Mouse (Mus musculus) kidney, adult 2 months (tissue): Measurements from ENCODE around the gene Ccdc84. TPM values are rescaled to one million over a fixed set of nuclear protein-coding genes. Genes with fewer than 3 reads are reported as not detected.

Experiments
- DNase-seq: peaks from one replicate; pipeline ENCODE4 v3.0.0; 2021
- H3K27ac ChIP-seq: fragments of 200-500 bp; 2 replicates; pipeline ENCODE4 v1.5.1; 2012; ENCODE audit warnings: low read depth, low read length, control low read depth, inconsistent platforms; ENCODE audit not compliant: insufficient read depth
- H3K27me3 ChIP-seq: fragments of 200-500 bp; replicated peaks from 2 replicates; pipeline ENCODE4 v1.6.1; 2012; ENCODE audit warnings: mild to moderate bottlenecking, moderate library complexity, low read length, inconsistent platforms; ENCODE audit not compliant: control insufficient read depth, insufficient read depth
- H3K36me3 ChIP-seq: fragments of 200-500 bp; 2 replicates; pipeline ENCODE4 v1.6.1; 2012; ENCODE audit warnings: mild to moderate bottlenecking, moderate library complexity, low read length, inconsistent platforms; ENCODE audit not compliant: control insufficient read depth, insufficient read depth
- H3K4me1 ChIP-seq: fragments of 200-500 bp; 2 replicates; pipeline ENCODE4 v1.6.1; 2011; ENCODE audit warnings: low read length; ENCODE audit not compliant: control insufficient read depth, insufficient read depth
- H3K4me3 ChIP-seq: fragments of 200-500 bp; 2 replicates; pipeline ENCODE4 v1.5.1; 2011; ENCODE audit warnings: mild to moderate bottlenecking, low read depth, low read length, control low read depth; ENCODE audit not compliant: insufficient read depth
- CTCF ChIP-seq: fragments of 200-500 bp; conservative IDR thresholded peaks from 2 replicates; pipeline ENCODE4 v1.5.1; 2011; ENCODE audit warnings: low read depth, mild to moderate bottlenecking, control low read depth, low read length, moderate library complexity, mixed read lengths; ENCODE audit not compliant: insufficient read depth, insufficient read length
- POLR2A ChIP-seq: fragments of 200-500 bp; IDR thresholded peaks from one replicate; pipeline ENCODE4 v1.6.1; 2011; ENCODE audit warnings: low read depth, low read length, control low read depth
- WGBS: fragments of 180-500 bp; shearing (Covaris S2); methylation state at CpG from one replicate; pipeline ENCODE4 v1.1.7; 2018; 5-methylcytosine and 5-hydroxymethylcytosine counted together
- polyA plus RNA-seq: library from polyadenylated mRNA; depleted of rRNA; stranded (reverse); fragments of >200 nt; gene quantifications from 2 replicates; pipeline ENCODE4 v1.2.3, GENCODE M21; 2012

Ccdc84 gene
- polyA plus RNA-seq, 1 experiment = 22.2 TPM

DNA sequence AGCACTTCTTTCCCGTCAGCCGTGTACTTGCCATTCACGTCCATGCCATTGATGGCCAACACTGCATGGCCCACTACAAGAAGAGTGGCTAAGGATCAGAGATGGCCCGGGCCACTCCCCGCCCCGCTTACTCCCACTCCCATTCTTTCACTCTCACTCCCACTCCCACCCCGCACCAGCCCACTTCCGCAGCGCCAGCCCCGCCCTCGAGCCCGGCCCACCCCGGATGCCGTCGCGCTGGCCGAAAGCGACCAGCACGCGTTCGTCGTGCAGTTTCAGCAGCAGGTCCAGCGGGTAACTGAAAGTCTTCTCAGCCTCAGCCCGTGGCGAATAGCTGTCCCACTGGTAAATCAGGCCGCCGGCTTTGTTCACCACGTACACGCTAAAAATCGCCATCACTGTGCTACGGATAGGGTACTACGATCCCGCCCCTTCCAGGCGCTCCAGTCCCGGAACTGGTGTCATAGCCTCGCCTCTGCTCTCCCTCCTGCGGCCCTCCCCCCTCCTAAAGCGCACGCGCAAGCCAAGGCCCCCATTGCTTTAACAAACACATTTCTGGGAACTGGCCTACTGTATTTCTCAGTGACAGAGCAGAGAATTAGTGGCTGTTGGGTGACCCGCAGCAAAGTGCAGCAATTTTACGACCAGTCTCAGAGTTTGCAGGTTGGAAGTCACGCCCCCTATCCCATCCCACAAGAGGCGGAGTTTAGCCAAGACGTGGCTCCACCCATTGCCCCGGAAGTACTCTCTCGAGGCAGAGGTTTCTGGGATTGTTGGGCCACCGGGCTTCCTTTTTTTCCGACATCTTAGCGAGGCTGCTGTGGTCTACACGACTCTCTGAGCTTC is 11.2 kb downstream of the Ccdc84 start, which contains the start of the genes Rps25 and Trappc4:
Gene Rps25, plus strand, starts transcription at position 234 of the 846 bp plus-strand sequence.
Gene Trappc4, minus strand, starts transcription at position 695 of the 846 bp plus-strand sequence.
- under 1% methylated on average over 51 of the region's 51 CpGs for WGBS
- TF ChIP-seq POLR2A (peak; percentile 54), CTCF (no peak)
- peaks cover 1% of the 10 kb centered on the region for H3K36me3 ChIP-seq

DNA sequence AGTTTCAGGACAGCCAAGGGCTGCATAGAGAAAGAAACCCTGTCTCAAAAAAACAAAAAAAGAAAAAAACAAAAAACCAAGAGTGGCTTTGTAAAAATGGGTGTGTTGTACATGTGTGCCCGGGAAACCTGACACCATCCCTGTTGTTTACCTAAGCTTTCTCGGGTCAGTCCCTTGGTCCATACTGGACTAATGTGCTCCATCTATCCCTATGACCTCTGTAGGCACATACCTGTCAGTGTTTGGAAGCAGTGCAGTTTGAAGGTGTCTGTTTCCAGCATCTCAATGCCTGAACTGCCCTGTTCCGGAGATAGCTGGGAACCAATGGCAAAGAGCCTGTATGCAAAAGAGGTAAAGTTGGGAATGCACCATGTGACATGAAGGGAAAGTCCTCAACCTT is 13.4 kb downstream of the Ccdc84 start:
- DNase-seq = no peak
- no peaks in the 10 kb centered on the region for H3K27me3 ChIP-seq
- H3K27ac ChIP-seq = no peak overlapping the region
- 51% methylated on average over 3 of the region's 3 CpGs for WGBS
- peaks cover 4% of the 10 kb centered on the region for H3K36me3 ChIP-seq
- no peak for TF ChIP-seq CTCF
- TF ChIP-seq POLR2A = no peak
- peaks cover 12% of the 10 kb centered on the region; the same call in 1 of the 2 replicates for H3K4me1 ChIP-seq
- H3K4me3 ChIP-seq = no peak overlapping the region

More for the DNA sequence above, 11.2 kb downstream of the Ccdc84 start, which contains the start of the genes Rps25 and Trappc4:
- DNase-seq = peak; percentile 96
- Histone ChIP-seq H3K4me3 (peak within 1 kb of the TSS; percentile 63), H3K27me3 (no peaks in the 10 kb centered on the region), H3K4me1 (peaks cover 4% of the 10 kb centered on the region; the same call in 1 of the 2 replicates), H3K27ac (peak within 1 kb of the TSS; percentile 94)

DNA sequence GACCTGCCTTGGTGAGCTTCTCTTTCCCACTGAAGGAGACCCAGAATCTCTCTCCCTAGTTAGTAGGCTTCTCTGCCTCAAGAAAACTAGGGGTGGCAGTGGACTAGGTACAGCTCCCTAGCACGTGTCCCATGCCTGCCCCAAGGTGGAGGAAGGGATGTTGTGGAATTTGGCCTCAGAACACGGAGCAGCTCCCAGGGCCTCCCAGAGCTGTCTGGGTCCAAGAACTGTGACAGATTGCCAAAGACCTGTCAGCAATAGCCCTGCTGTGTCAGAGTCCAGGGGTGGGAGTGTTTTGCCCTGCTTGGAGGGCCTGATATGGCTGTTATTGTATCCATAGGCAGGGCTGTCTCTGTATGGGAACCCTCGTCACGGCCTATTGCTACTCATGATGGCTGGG is 17.3 kb downstream of the Ccdc84 start:
- peak overlapping the region; percentile 12; the same call in 1 of the 2 replicates for H3K4me3 ChIP-seq
- peaks cover 4% of the 10 kb centered on the region; the same call in 1 of the 2 replicates for H3K36me3 ChIP-seq
- H3K27me3 ChIP-seq = no peaks in the 10 kb centered on the region
- WGBS = 35% methylated on average over 4 of the region's 4 CpGs
- 0 out of 2 replicates have a peak, but pooled peaks have one; percentile 0 for TF ChIP-seq CTCF
- TF ChIP-seq POLR2A = no peak
- H3K27ac ChIP-seq = peak overlapping the region; percentile 58
- peak; percentile 94 for DNase-seq
- H3K4me1 ChIP-seq = peaks cover 11% of the 10 kb centered on the region; the same call in 1 of the 2 replicates

DNA sequence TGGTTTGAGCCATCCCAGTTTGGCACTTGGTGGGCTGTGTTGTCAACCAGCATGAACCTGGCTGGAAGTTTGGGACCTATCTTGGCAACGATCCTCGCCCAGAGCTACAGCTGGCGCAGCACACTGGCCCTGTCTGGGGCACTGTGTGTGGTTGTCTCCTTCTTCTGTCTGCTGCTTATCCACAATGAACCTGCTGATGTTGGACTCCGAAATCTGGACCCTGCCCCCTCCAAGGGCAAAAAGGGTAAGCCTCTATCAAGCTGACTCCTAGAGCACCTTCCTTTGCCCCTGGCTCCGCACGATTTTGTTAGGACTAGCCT is 18.6 kb downstream of the Ccdc84 start:
- H3K36me3 ChIP-seq = peaks cover 4% of the 10 kb centered on the region; the same call in 1 of the 2 replicates
- peak overlapping the region; percentile 75 for H3K27ac ChIP-seq
- no peaks in the 10 kb centered on the region for H3K27me3 ChIP-seq
- WGBS = 65% methylated on average over 6 of the region's 6 CpGs
- H3K4me1 ChIP-seq = peaks cover 12% of the 10 kb centered on the region; the same call in 1 of the 2 replicates
- TF ChIP-seq CTCF = no peak
- TF ChIP-seq POLR2A = peak; percentile 58
- peak; percentile 69 for DNase-seq
- peak overlapping the region; percentile 78 for H3K4me3 ChIP-seq

DNA sequence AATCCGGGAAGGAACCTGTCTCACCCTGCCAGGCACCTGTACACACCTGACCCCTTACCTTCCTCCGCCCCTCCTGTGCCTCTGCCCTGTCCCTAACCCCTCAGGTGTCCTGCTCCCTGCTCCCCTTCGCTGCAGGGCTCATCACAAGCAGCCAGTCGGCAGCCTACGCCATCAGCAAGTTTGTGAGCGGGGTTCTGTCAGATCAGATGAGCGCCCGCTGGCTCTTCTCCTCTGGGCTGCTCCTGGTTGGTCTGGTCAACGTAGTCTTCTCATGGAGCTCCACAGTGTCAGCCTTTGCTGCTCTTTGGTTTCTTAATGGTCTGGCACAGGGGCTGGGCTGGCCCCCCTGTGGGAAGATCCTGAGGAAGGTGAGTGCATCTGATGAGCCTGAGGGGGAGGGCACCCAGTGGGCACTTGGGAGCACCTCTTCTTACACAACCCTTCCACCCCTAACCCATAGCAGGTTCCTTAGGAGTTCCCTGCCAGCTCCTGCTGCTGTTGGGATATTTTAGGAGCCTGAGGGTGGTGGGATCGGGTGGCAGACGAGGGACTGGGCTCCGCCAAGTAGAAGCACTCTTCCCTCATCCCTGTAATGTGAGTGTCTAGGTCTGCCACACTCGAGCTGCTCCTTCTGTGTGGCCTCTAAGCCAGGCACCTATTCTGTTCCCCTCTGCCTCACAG is 19.1 kb downstream of the Ccdc84 start:
- DNase-seq = no peak
- Histone ChIP-seq H3K27ac (peak overlapping the region; percentile 75), H3K4me1 (peaks cover 12% of the 10 kb centered on the region; the same call in 1 of the 2 replicates), H3K36me3 (peaks cover 4% of the 10 kb centered on the region; the same call in 1 of the 2 replicates), H3K4me3 (peak overlapping the region; percentile 78), H3K27me3 (no peaks in the 10 kb centered on the region)
- TF ChIP-seq CTCF (no peak), POLR2A (no peak)
- WGBS = 59% methylated on average over 13 of the region's 13 CpGs

DNA sequence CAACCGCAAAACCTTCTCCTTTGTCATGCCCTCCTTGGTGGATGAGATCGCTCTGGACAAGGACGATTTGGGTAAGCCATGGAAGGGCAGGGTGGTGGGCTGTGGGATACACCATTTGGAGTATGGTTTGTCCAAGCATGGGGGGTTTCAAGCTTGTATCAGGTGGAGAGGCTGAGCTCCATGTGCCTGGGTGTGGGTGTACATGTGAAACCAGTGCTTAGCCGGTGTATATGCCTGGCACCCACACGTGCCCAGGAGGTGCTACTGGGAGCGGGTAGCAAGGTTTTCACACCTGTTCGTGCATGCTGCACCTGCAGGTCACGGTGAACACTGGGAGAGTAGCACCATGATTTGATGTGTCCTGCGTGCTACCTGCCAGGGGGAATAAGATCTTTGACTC is 19.8 kb downstream of the Ccdc84 start:
- Histone ChIP-seq H3K4me3 (peak overlapping the region; percentile 78), H3K27me3 (no peaks in the 10 kb centered on the region), H3K4me1 (peaks cover 12% of the 10 kb centered on the region; the same call in 1 of the 2 replicates), H3K27ac (peak overlapping the region; percentile 75), H3K36me3 (peaks cover 4% of the 10 kb centered on the region; the same call in 1 of the 2 replicates)
- WGBS = 42% methylated on average over 9 of the region's 9 CpGs
- TF ChIP-seq CTCF (no peak), POLR2A (no peak)
- no peak for DNase-seq

DNA sequence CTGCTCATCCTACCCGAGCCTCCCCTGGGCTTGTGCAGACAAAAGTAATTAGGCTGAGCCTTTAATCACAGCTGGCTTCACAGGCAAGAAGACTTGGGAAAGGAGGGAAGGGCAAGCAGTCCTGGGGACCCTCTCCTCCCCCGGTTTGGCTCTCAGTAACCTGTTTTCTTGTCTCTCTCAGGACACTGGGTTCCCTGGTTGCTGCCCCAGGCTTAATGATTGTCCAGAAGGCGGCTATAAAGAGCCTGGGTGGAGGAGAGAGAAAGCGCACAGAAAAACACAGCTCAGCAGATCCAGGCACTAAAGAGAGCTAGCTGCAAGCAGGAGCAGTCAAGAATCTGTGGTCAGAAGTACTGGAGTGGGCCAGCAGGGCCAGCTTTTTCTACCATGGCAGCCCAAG is 20.3 kb downstream of the Ccdc84 start:
- TF ChIP-seq CTCF (0 out of 2 replicates have a peak, but pooled peaks have one; percentile 5), POLR2A (peak; percentile 77)
- peak; percentile 93 for DNase-seq
- H3K27ac ChIP-seq = peak overlapping the region; percentile 75
- H3K4me3 ChIP-seq = peak overlapping the region; percentile 78
- no peaks in the 10 kb centered on the region for H3K27me3 ChIP-seq
- H3K36me3 ChIP-seq = peaks cover 4% of the 10 kb centered on the region; the same call in 1 of the 2 replicates
- 21% methylated on average over 4 of the region's 4 CpGs for WGBS
- peaks cover 12% of the 10 kb centered on the region; the same call in 1 of the 2 replicates for H3K4me1 ChIP-seq
